In genomic region chr3:78986726-78987125, GRCm38 (mm10) we compare ENCODE assay signal across 16 mouse cellular contexts.
"Had no signal": no experiment of that assay in that cellular context is flagged by ENCODE, and none has a peak within 500 bp of the region (broad histone marks: within the 10 kb centered on the region; RNA-seq: fewer than 3 reads in every experiment).

No protein-coding gene starts in this region.

- H3K9ac ChIP-seq: kidney, embryonic 15.5 days; limb, embryonic 13.5 days; liver, embryonic 14.5 days; midbrain, embryonic 13.5 days; neural tube, embryonic 12.5 days; stomach, embryonic 15.5 days had no signal

- H3K27ac ChIP-seq: kidney, embryonic 15.5 days; limb, embryonic 13.5 days; liver, embryonic 14.5 days; midbrain, embryonic 13.5 days; neural tube, embryonic 12.5 days; stomach, embryonic 15.5 days had no signal

- ATAC-seq: midbrain, embryonic 13.5 days had no signal

- H3K9me3 ChIP-seq: kidney, embryonic 15.5 days; limb, embryonic 13.5 days; midbrain, embryonic 13.5 days; neural tube, embryonic 12.5 days; stomach, embryonic 15.5 days had no signal

- H3K36me3 ChIP-seq: kidney, embryonic 15.5 days; limb, embryonic 13.5 days; midbrain, embryonic 13.5 days; neural tube, embryonic 12.5 days; stomach, embryonic 15.5 days had no signal

- H3K4me3 ChIP-seq: kidney, embryonic 15.5 days; limb, embryonic 13.5 days; midbrain, embryonic 13.5 days; neural tube, embryonic 12.5 days; stomach, embryonic 15.5 days had no signal

- H3K4me2 ChIP-seq: kidney, embryonic 15.5 days; limb, embryonic 13.5 days; midbrain, embryonic 13.5 days; neural tube, embryonic 12.5 days; stomach, embryonic 15.5 days had no signal

- H3K27me3 ChIP-seq: kidney, embryonic 15.5 days; limb, embryonic 13.5 days; midbrain, embryonic 13.5 days; neural tube, embryonic 12.5 days; stomach, embryonic 15.5 days had no signal

- H3K4me1 ChIP-seq: kidney, embryonic 15.5 days; limb, embryonic 13.5 days; midbrain, embryonic 13.5 days; neural tube, embryonic 12.5 days; stomach, embryonic 15.5 days had no signal

- DNase-seq: kidney, adult 2 months; kidney, postnatal 36 days; left cerebral cortex, postnatal 4 days; lung, adult 18-20 months; lung, postnatal 10 days; retina, postnatal 1 day; right cerebral cortex, postnatal 4 days; spleen, adult 18-20 months; thymus, adult 2 months; thymus, postnatal 25 days had no signal
